Mouse (Mus musculus): Measurements from ENCODE around the gene Apoa4.

The Apoa4 gene

DNA sequence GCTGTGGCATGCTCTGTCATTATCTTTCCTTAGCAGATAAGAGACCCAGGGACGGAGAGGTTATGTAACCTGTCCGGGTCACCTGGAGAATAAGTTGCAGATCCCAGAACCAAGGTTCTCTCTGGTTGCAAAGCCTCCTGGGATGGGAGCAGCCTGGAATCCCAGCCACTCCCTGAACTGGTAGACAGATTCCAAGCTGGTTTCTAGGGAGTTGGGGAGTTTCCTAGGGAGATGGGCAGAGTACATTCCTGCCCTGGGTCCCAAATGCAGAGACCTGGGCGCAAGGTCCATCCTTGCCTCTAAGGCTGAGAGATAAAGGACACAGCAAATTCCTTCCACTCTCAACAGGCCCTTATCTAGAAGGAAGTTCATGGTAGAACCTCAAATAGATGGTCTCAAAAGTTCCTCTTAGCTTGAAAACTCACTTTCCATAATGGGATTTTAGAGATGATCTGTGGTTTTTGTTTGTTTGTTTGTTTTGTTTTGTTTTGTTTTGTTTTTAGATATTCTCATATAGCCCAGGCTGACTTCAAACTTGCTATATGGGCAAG lies 13.4 kb upstream of the Apoa4 start:
- no peak for DNase-seq

DNA sequence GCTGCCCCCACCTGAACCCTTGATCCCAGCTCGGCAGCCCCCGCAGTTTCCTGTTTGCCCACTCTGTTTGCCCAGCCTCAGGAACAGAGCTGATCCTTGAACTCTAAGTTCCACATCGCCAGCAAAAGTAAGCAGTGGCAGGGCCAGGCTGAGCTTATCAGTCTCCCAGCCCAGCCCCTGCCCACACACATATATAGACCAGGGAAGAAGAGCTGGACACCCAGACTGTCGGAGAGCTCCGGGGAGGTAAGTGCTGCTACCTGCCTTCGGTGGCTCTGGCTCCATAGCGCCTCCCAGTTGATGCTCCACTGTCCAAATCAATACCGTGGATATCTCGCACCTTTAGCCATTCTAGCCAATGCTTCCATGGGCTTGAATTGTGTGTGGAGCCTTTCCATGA lies 12.0 kb upstream of the Apoa4 start, which contains the start of gene Apoa1:
TSS of gene Apoa1 (plus strand) at position 90 of the 400 bp plus-strand sequence.
- DNase-seq, result no peak

DNA sequence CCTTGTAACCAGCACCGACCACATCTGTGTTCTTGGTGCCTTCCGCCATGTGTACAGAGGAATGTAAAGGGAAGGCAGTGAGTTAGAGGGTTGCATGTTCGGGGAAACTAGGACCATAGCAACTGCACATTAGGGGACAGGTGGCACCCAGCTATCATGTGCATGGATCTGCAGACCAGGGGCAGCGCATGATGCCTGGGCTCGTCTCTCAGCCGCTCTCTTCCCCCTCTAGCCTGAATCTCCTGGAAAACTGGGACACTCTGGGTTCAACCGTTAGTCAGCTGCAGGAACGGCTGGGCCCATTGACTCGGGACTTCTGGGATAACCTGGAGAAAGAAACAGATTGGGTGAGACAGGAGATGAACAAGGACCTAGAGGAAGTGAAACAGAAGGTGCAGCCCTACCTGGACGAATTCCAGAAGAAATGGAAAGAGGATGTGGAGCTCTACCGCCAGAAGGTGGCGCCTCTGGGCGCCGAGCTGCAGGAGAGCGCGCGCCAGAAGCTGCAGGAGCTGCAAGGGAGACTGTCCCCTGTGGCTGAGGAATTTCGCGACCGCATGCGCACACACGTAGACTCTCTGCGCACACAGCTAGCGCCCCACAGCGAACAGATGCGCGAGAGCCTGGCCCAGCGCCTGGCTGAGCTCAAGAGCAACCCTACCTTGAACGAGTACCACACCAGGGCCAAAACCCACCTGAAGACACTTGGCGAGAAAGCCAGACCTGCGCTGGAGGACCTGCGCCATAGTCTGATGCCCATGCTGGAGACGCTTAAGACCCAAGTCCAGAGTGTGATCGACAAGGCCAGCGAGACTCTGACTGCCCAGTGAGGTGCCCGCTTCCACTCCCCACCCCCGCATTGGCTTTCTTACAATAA lies 10.7 kb upstream of the Apoa4 start:
- peak; percentile 85 to 90 for DNase-seq

GRCm38 (mm10) chr9:46230450-46230975 lies 10.0 kb upstream of the Apoa4 start:
- no peak for DNase-seq

GRCm38 (mm10) chr9:46235196-46235595 lies 5.3 kb upstream of the Apoa4 start:
- no peak for DNase-seq

DNA sequence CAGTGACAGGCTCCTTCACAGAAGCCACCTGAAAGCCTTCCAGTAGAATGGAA lies 5.1 kb upstream of the Apoa4 start, which contains the start of gene Apoc3:
TSS of gene Apoc3 (minus strand) at position 41 of the 53 bp plus-strand sequence.
- no peak for DNase-seq

DNA sequence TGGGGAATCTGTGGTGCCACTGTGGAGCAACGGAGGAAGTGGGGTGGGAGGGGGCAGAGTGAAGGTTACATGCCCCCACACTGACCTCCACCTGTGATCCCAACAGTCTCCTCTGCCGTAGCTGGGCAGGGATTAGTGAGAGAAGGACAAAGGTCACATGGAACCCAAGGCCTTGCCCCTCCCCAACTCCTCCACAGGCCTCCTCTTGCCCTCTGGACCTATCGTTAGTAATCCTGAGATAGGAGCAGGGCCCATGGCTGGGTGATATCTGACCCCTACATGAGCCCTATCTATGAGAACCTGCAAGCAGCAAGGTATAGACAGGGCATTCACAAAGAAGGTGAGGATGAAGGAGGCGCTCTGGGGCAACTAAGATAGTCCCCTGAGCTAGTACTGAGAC lies 4.8 kb upstream of the Apoa4 start:
- no peak for DNase-seq

DNA sequence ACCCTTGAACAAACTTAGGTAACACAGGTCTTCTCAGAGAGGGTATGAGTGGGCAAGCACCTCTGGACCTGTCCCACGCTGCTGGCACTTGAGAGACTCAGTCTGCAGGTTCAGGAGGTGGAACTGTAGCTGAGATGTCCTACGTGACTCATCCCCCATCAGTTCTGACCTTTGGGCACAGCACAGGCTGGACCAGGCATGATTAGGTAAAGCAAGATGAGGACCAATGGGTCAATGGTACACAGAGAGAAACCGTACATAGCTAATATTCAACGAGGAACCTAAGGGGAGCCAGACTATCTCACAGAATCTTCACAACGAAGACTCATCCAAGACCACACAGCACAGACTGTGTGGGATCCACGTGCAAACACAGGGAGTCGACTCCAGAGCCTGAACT lies 1.6 kb upstream of the Apoa4 start:
- no peak for DNase-seq

- DNase-seq, result no peak
Measured at GRCm38 (mm10) chr9:46241818-46242217, 1.3 kb downstream of the Apoa4 start.

GRCm38 (mm10) chr9:46243122-46243521 lies 2.6 kb downstream of the Apoa4 start:
- DNase-seq, result no peak

DNA sequence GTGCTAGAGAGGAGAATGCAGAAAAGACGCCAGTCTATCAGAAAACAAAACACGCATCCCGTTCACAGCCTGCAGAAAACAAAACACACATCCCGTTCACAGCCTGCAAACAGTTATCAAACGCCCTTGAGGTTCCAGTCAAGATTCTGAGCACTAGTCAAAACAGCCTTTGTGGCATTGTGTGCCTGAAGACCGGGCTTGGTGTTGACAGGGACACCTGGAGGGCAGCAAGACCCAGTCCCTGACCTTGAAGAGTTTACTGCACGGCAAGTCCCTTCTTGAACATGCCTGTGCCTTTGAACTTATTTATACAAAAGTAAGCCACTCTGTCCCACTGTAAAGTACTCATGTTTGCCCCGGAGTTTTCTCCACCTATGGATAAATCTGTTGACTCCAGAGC lies 3.1 kb downstream of the Apoa4 start:
- no peak for DNase-seq

DNA sequence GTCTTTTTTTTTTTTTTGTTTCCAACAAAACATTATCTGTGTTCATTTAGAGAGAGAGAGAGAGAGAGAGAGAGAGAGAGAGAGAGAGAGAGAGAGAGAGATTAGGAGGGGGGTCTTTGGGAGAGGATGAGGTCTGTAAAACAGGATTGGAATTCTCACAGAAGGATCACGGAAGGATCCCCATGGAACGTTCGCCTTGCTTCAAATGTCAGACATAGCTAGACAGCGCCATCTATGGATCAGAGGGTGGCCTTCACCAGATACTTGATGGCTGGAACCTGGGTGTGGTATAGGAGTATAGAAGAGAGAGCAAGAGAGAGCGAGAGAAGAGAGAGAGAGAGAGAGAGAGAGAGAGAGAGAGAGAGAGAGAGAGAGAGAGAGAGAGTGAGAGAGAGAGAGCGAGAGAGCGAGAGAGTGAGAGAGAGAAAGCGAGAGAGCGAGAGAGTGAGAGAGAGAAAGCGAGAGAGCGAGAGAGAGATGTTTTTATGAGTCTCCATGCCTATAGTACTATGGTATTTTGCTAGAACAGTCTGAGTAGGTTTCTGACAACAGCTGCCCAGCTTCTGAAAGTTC lies 6.3 kb downstream of the Apoa4 start:
- peak in 1 of 2 experiments; percentile 70 for DNase-seq

DNA sequence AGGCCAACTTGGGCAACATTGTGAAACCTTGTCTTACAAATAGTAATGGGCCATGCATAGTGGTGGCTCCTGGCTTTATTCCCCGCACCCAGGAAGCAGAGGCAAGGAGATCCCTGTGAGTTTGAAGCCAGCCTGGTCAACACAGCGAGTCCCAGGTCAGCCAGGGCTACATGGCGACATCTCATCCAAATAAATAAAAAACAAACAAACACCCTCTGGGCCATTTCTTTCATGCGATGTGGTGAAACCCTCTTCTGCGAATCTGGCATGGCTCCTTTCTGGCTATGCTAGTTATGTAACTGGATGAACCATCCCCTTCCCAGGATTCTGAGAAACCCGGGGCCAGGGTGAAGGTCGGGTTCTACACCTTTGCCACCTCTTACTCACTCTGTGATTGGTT lies 15.7 kb downstream of the Apoa4 start:
- DNase-seq, result no peak

DNA sequence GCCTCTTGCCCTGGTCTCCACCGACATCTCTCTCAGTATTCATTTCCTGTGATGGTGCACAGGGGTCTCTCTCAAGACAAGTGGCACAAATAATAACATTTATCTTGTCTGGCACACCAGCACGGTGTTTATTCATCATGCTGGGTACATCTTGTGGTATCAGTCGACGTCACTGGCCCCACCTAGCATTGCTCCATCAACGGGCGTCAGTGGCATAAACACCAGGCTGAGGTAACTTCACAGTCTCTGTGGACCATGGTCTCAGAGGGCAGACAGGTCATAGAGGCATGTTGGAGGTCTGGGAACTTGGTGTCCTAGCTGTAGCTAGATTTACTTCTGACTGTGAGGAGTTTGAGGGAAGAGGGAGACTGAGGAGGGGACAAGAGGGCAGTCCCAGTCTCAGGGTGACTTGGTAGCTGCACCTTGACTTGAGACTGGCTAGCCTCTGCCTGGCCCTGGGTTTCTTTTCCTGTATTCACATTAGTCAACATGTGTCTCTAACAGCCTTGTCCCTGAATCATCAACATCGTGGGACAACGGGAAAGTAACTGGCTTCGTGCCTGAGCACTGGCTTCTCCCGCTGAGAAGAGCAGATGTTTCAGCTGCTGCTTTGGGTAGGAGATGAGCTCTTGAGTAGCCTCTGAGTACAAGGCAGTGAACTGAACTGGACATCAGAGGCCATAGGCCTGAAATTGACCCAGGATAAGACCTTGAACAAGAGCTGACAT lies 16.3 kb downstream of the Apoa4 start:
- DNase-seq, result peak in 1 of 2 experiments; percentile 21

DNA sequence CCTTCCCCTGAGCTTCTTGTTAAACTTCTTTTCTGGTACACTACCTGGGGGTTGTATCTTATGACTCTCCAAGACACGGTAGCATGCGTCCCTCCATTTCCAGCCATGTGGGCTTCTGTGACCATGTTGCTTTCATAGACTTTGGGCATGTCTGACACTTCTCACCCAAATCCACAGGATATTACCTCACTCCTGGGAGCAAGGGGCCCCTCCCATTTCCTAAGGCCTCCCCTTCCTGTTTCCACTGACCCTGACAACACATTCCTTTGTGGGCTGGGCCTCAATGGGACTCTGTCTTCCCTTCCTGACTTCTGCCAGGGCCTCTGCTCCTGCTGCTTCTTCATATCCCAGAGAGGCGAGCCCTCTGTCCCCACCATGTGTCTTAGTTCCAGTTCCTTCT lies 17.1 kb downstream of the Apoa4 start:
- DNase-seq, result peak; percentile 41 to 57

- DNase-seq, result no peak
Measured at GRCm38 (mm10) chr9:46259111-46259510, 18.6 kb downstream of the Apoa4 start.

GRCm38 (mm10) chr9:46261131-46261530 lies 20.6 kb downstream of the Apoa4 start:
- DNase-seq, result no peak

DNA sequence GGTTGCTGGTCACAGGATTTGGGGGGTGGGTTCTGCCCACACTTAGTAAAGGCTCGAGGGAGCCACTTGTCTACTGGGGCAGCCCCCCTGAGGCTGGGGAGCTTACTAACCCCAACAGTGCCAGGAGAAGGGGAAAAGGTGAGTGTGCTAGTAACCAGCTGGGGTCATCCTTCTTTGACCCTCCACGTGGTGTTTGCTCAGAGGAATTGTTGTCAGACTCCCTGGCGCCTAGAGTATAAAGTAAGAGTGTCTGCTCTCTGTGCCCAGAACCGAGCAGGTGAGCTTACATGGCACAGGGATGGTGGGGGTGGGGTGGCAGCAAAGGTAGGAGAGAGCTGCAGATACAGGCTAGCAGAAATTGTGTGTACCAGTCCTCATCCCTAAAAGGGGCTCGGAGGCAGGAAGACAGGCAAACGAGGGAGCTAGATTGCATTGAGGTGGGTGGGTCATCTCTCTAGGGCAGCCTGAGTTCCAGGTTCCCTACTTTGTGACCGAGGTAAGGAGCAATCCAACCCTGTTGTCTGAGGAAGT lies 27.9 kb downstream of the Apoa4 start, which contains the start of gene Apoa5:
TSS of gene Apoa5 (plus strand) at position 291 of the 531 bp plus-strand sequence.
- no peak for DNase-seq

DNA sequence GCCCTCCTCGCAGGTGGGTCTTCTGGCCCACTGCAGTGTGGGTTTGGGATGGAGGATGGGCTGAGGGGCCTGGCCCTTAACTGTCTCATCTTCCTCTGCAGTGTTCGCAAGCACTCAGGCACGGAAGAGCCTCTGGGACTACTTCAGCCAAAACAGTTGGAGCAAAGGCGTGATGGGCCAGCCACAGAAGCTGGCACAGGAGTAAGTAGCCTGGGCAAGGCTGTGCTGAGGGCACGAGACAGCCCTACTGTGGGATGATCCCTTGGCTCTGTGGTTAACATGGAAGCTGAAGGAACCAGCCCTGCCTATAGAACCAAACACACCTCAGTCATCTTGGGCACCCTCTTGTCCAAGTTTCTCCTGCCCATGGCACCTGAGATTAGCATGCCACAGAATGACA lies 28.6 kb downstream of the Apoa4 start:
- no peak for DNase-seq

DNA sequence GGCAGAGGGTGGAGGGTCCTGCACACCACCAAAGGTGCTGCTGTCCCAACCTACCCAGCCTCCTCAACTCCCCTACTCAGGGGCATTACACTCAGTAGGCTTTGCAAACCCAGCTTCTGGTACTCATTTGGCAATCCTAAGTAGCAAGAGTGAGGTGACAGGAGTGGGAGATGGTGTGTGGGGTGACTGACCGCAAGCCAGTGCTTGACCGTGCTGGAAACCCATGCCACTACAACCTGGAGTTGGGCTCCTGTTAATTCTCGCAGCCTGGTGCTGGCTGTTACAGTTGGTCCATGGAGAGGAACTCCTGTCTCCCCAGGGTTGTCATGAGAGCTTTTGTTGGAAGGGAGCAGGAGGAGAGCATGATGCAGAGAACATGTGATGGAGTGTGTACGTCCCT lies 30.3 kb downstream of the Apoa4 start:
- DNase-seq, result no peak

DNA sequence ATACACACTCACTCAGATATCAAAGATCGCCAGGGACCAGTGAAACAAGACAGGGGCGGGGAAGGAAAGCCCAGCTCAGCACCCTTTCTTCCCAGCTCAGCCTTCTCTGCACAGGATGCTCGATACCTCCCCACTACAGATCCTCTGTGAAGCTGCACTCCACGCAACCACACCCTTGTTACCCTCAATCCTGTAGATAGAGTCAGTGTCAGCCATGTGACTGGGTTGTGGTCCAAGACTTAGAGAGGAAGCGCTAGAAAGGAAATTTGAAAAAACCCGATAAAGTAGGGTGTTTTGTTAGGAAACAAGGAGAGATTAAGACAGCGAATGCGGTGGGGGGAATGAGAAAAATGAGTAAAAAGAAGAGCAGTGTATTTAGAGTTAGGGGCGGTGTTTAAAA lies 31.6 kb downstream of the Apoa4 start:
- no peak for DNase-seq

DNA sequence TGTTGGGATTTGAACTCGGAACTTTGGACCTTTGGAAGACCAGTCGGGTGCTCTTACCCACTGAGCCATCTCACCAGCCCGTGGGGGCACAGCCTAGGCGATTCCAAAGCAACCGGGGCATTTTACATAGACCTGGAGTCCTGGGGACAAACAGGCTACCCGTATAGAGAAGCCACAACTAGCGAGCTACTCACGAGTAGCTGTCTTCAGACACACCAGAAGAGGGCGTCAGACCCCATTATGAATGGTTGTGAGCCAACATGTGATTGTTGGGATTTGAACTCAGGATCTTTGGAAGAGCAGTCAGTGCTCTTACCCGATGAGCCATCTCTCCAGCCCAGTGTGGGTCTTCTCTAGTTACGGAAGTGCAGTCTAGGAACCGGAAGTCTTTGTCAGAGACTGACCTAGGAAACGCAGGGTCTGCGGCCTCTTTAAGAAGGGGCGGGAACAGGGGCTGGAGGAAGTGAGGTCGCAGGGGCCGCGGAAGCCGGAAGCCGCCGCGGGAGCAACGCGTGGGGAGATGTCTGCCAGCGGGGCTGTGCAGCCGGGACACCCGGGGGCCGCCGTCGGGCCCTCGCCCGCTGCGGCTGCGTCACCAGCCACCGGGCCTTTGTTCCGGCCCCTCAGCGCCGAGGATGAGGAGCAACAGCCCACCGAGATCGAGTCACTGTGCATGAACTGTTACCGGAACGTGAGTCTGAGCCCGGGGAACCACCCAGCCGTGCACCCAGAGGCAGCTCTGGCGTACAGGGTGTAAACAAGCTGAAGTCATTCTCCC lies 32.4 kb downstream of the Apoa4 start, which contains the start of gene Zpr1:
TSS of gene Zpr1 (plus strand) at position 388 of the 778 bp plus-strand sequence.
- peak; percentile 90 to 93 for DNase-seq

DNA sequence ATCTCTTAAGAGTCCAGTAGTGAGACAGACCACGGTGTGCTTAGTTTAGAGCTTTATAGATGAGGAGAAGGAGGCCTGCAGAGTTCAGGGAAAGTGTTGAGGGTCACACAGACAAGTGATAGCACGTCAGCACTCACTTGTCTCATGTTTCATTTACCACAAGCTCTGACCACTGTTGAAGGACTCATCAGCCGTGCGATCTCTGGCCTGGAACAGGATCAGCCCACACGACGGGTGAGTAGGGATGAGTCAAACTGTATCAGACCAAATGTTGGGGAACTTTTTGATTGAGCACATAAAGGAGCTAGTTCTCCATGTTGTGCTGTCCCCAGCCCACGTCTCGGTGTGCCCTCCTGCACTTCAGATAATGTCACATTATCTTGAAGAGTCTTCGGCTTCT lies 34.0 kb downstream of the Apoa4 start:
- DNase-seq, result no peak

Measured in lung, postnatal 4 days (tissue).